ENCODE assay signal across 13 mouse cellular contexts in the genomic region with DNA sequence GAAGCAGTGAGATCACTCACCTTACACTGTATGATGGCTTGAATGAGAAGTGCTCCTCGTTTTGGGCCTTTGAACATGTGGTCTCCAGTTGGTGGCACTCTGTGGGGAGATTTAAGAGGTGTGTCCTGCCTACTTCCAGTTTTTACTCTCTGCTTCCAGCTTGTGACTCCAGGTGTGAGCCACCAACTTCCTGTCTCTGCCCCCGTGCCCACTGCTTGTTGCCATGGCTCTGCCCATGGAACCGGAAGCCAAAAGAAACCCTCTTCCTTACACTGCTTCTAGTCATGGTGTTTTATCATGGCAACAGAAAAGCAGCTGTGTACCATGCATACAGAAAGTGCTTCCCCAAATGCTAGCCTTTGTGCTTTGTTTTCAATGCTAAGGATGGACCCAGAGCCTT.
"Had no signal": no experiment of that assay in that cellular context is flagged by ENCODE, and none has a peak within 500 bp of the region (broad histone marks: within the 10 kb centered on the region; RNA-seq: fewer than 3 reads in every experiment).

No protein-coding gene starts in this region.

- H3K27me3 ChIP-seq: limb, embryonic 12.5 days; midbrain, embryonic 13.5 days had no signal

- H3K36me3 ChIP-seq: intestine, embryonic 15.5 days; kidney, embryonic 15.5 days; limb, embryonic 12.5 days; liver, embryonic 13.5 days; lung, embryonic 15.5 days; midbrain, embryonic 13.5 days had no signal

- ATAC-seq: intestine, embryonic 15.5 days; liver, postnatal 0 days; midbrain, embryonic 13.5 days had no signal

- DNase-seq: kidney, adult 2 months; kidney, postnatal 36 days; layer of hippocampus, adult 9-11 months; liver; liver, embryonic 13.5 days; liver, postnatal 0 days; lung, postnatal 14 days; right cerebral cortex, postnatal 25 days had no signal
